Comparison of ENCODE assay signal across 23 mouse cellular contexts in the genomic region with DNA sequence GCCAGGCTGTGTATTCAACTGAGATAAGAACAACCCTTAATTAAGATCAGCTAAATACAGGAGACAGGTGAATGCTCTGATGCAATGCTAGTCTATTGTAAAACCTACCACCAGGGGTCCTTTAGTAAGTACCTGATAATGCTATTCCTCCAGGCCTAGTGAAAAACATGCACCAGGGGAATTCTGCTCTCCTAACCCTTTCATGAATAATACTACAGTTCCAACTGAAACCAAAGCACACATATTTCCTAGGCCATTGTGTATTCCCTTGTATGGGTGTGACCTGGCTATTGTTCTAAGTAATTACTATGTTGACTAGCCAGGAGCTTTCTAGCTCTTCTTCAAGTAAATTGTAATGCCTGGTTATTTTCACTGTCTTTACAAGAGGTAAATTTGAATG. TPM values are rescaled to one million over a fixed set of nuclear protein-coding genes. Genes with fewer than 3 reads are reported as not detected.
DNase-seq lines count a peak whose midpoint lies in the region; TF ChIP-seq lines count a peak whose summit lies in the region.
"Had no signal": no experiment of that assay in that cellular context is flagged by ENCODE, and none has a peak within 500 bp of the region (broad histone marks: within the 10 kb centered on the region; RNA-seq: fewer than 3 reads in every experiment).

No protein-coding gene starts in this region.

- no peak overlapping the region for H3K9ac ChIP-seq in ES-E14 (ENCODE audit: insufficient read depth, low read depth, low read length, poor library complexity, severe bottlenecking)
- H3K9ac ChIP-seq: embryonic facial prominence, embryonic 13.5 days; embryonic facial prominence, embryonic 15.5 days; forebrain, embryonic 12.5 days had no signal

- no peaks in the 10 kb centered on the region for H3K9me3 ChIP-seq in ES-E14 (ENCODE audit: control insufficient read depth, insufficient read depth, low read depth, low read length)
- H3K9me3 ChIP-seq: embryonic facial prominence, embryonic 13.5 days; embryonic facial prominence, embryonic 15.5 days; forebrain, embryonic 10.5 days had no signal

- no peaks in the 10 kb centered on the region for H3K36me3 ChIP-seq in ES-E14 (ENCODE audit: control insufficient read depth, insufficient read depth, low read length, poor library complexity, severe bottlenecking)
- H3K36me3 ChIP-seq: embryonic facial prominence, embryonic 13.5 days; embryonic facial prominence, embryonic 15.5 days; forebrain, embryonic 10.5 days; forebrain, embryonic 12.5 days had no signal

- H3K27ac ChIP-seq in ES-E14 (ENCODE audit: insufficient read depth, low read depth, low read length, poor library complexity, severe bottlenecking), result no peak overlapping the region
- H3K27ac ChIP-seq: embryonic facial prominence, embryonic 13.5 days; embryonic facial prominence, embryonic 15.5 days; forebrain, embryonic 10.5 days; forebrain, embryonic 12.5 days had no signal

- in situ Hi-C loops in ES-E14 (cut with MboI; ENCODE audit: low sequenced_read_pairs in 2 of 2, unreplicated experiment in 2 of 2), result no loop called here

- no peaks in the 10 kb centered on the region for H3K4me1 ChIP-seq in ES-E14 (ENCODE audit: control insufficient read depth in 2 of 2, insufficient read depth in 2 of 2, low read length in 2 of 2, poor library complexity in 1 of 2)
- H3K4me1 ChIP-seq: embryonic facial prominence, embryonic 13.5 days; embryonic facial prominence, embryonic 15.5 days; forebrain, embryonic 10.5 days; forebrain, embryonic 12.5 days had no signal

- H3K4me3 ChIP-seq in ES-E14 (ENCODE audit: insufficient read depth in 1 of 2, low read depth in 1 of 2, low read length in 2 of 2, poor library complexity in 1 of 2, severe bottlenecking in 1 of 2), result no peak overlapping the region
- H3K4me3 ChIP-seq: embryonic facial prominence, embryonic 13.5 days; embryonic facial prominence, embryonic 15.5 days; erythroblast, embryonic 14.5 days; forebrain, embryonic 10.5 days; forebrain, embryonic 12.5 days had no signal

- DNase-seq in ES-CJ7 (ENCODE audit: low read depth, low spot score) (peak; percentile 28), ES-E14 (ENCODE audit: low read depth, low spot score) (peak; percentile 11), ZHBTc4 (ENCODE audit: low read depth, low spot score) (peak; percentile 51)
- DNase-seq in ovary, postnatal 36 days (ENCODE audit: low spot score), result no peak
- DNase-seq in layer of hippocampus, adult 9-11 months, result no peak
- DNase-seq: adrenal gland, adult 2 months; adrenal gland, postnatal 10 days; adrenal gland, postnatal 25 days; cerebellum, adult 11 months; cerebellum, adult 18-20 months; cerebellum, adult 8-10 months; cerebellum, adult 9-11 months; cerebellum, postnatal 14 days; cerebellum, postnatal 36 days; embryo, embryonic 11 days had no signal

TF ChIP-seq in ES-E14, 5 proteins besides CTCF, POLR2A, EP300 and RAD21:
- TF ChIP-seq MAFK (IDR thresholded peaks at IDR 0.05; ENCODE audit: insufficient read depth, low read depth, low read length) (no peak), HCFC1 (IDR thresholded peaks at IDR 0.05; ENCODE audit: borderline replicate concordance, insufficient read depth, low read length) (no peak), ZNF384 (IDR thresholded peaks at IDR 0.05; ENCODE audit: low read depth, low read length) (no peak), CHD2 (IDR thresholded peaks at IDR 0.05; ENCODE audit: low read depth, low read length) (no peak), ZC3H11A (IDR thresholded peaks at IDR 0.05; ENCODE audit: borderline replicate concordance, low read depth, low read length) (no peak)

RNA-seq across cellular contexts. Expression of a gene that starts 11.7 kb away (rescaled TPM):
- not detected in 2 replicates for total RNA-seq in ES-E14 (2012; rRNA removed)
- total RNA-seq: adrenal gland, postnatal 25 days; common myeloid progenitor, adult 5-6 weeks; MEL had no signal

RNA-seq across cellular contexts. Expression of a gene that starts 23.5 kb away (rescaled TPM):
- not detected in 2 replicates for total RNA-seq in ES-E14 (2012; rRNA removed)
- total RNA-seq: adrenal gland, postnatal 10 days; adrenal gland, postnatal 25 days; adrenal gland, postnatal 4 days; common myeloid progenitor, adult 5-6 weeks; MEL had no signal

RNA-seq across cellular contexts. Expression of a gene that starts 59.4 kb away (rescaled TPM):
- total RNA-seq in ES-E14 (2012; rRNA removed), result not detected in 2 replicates
- total RNA-seq: adrenal gland, postnatal 25 days; common myeloid progenitor, adult 5-6 weeks; MEL had no signal

Comparison
In these comparisons a context has a peak if more than half of its experiments do, and no peak if none do; other contexts are left out.
1. DNase-seq: peak in ES-CJ7 (single experiment), ES-E14 (single experiment) and ZHBTc4 (single experiment); none in ovary, postnatal 36 days (single experiment) and layer of hippocampus, adult 9-11 months (single experiment).